Mouse (Mus musculus): ENCODE measurements around the gene Olfr1413. TPM values are rescaled to one million over a fixed set of nuclear protein-coding genes. Genes with fewer than 3 reads are reported as not detected.
A peak's percentile ranks its signal among the peaks of the same experiment; 100 is the strongest.

Gene Olfr1413
- polyA plus RNA-seq (2015; fragmentation: Nextera tagmentation; extraction: Ambion mirVana), result not detected in 2 replicates

- WGBS, result 87% methylated on average over 3 of the region's 3 CpGs
These were observed at the start of gene Olfr1413 for GRCm38 (mm10) chr1:92571022-92571421. Olfr1413 (plus strand) TSS chr1:92571322.

GRCm38 (mm10) chr1:92521376-92521775 is 49.7 kb upstream of the Olfr1413 start:
- no peaks in the 10 kb centered on the region for H3K4me1 ChIP-seq (ENCODE audit: control insufficient read depth, insufficient read depth, low read length)

More at GRCm38 (mm10) chr1:92571022-92571421, at the start of gene Olfr1413:
- H3K27ac ChIP-seq (ENCODE audit: low read length), result no peak within 1 kb of the TSS
- H3K4me1 ChIP-seq (ENCODE audit: control insufficient read depth, insufficient read depth, low read length), result no peaks in the 10 kb centered on the region
- no peaks in the 10 kb centered on the region for H3K9me3 ChIP-seq (ENCODE audit: control insufficient read depth, low read length)
- H3K4me2 ChIP-seq (ENCODE audit: low read depth, low read length), result no peak within 1 kb of the TSS
- no peaks in the 10 kb centered on the region for H3K36me3 ChIP-seq (ENCODE audit: control insufficient read depth, insufficient read depth, low read length)
- H3K9ac ChIP-seq (ENCODE audit: low read depth, low read length), result no peak within 1 kb of the TSS
- no peak within 1 kb of the TSS for H3K4me3 ChIP-seq (ENCODE audit: low read length)
- ATAC-seq, result no peak
- no peaks in the 10 kb centered on the region for H3K27me3 ChIP-seq (replicated peaks; ENCODE audit: control insufficient read depth, insufficient read depth, low read length)

GRCm38 (mm10) chr1:92523764-92524163 is 47.4 kb upstream of the Olfr1413 start:
- Histone ChIP-seq H3K27me3 (replicated peaks; ENCODE audit: control insufficient read depth, insufficient read depth, low read length) (no peaks in the 10 kb centered on the region), H3K9ac (ENCODE audit: low read depth, low read length) (no peak overlapping the region), H3K4me2 (ENCODE audit: low read depth, low read length) (no peak overlapping the region), H3K27ac (ENCODE audit: low read length) (no peak overlapping the region), H3K9me3 (ENCODE audit: control insufficient read depth, low read length) (no peaks in the 10 kb centered on the region), H3K36me3 (ENCODE audit: control insufficient read depth, insufficient read depth, low read length) (no peaks in the 10 kb centered on the region), H3K4me1 (ENCODE audit: control insufficient read depth, insufficient read depth, low read length) (no peaks in the 10 kb centered on the region), H3K4me3 (ENCODE audit: low read length) (no peak overlapping the region)
- 83% methylated on average over 3 of the region's 3 CpGs for WGBS
- ATAC-seq, result no peak

More at GRCm38 (mm10) chr1:92521376-92521775, 49.7 kb upstream of the Olfr1413 start:
- no peaks in the 10 kb centered on the region for H3K9me3 ChIP-seq (ENCODE audit: control insufficient read depth, low read length)
- no peak overlapping the region for H3K4me3 ChIP-seq (ENCODE audit: low read length)
- H3K27me3 ChIP-seq (replicated peaks; ENCODE audit: control insufficient read depth, insufficient read depth, low read length), result no peaks in the 10 kb centered on the region
- ATAC-seq, result no peak
- no peak overlapping the region for H3K4me2 ChIP-seq (ENCODE audit: low read depth, low read length)
- H3K36me3 ChIP-seq (ENCODE audit: control insufficient read depth, insufficient read depth, low read length), result no peaks in the 10 kb centered on the region
- no peak overlapping the region for H3K27ac ChIP-seq (ENCODE audit: low read length)
- WGBS, result 22% methylated on average over 10 of the region's 10 CpGs
- no peak overlapping the region for H3K9ac ChIP-seq (ENCODE audit: low read depth, low read length)

- Histone ChIP-seq H3K36me3 (ENCODE audit: control insufficient read depth, insufficient read depth, low read length) (no peaks in the 10 kb centered on the region), H3K9me3 (ENCODE audit: control insufficient read depth, low read length) (no peaks in the 10 kb centered on the region), H3K27ac (ENCODE audit: low read length) (no peak overlapping the region), H3K4me1 (ENCODE audit: control insufficient read depth, insufficient read depth, low read length) (no peaks in the 10 kb centered on the region), H3K27me3 (replicated peaks; ENCODE audit: control insufficient read depth, insufficient read depth, low read length) (no peaks in the 10 kb centered on the region), H3K4me3 (ENCODE audit: low read length) (no peak overlapping the region), H3K9ac (ENCODE audit: low read depth, low read length) (no peak overlapping the region), H3K4me2 (ENCODE audit: low read depth, low read length) (no peak overlapping the region)
- WGBS, result 41% methylated on average over 5 of the region's 5 CpGs
- no peak for ATAC-seq
These were observed 34.1 kb upstream of the Olfr1413 start for GRCm38 (mm10) chr1:92536972-92537371.

- WGBS, result 46% methylated on average over 2 of the region's 2 CpGs
- H3K27me3 ChIP-seq (replicated peaks; ENCODE audit: control insufficient read depth, insufficient read depth, low read length), result no peaks in the 10 kb centered on the region
- no peaks in the 10 kb centered on the region for H3K4me1 ChIP-seq (ENCODE audit: control insufficient read depth, insufficient read depth, low read length)
- H3K9ac ChIP-seq (ENCODE audit: low read depth, low read length), result no peak overlapping the region
- H3K36me3 ChIP-seq (ENCODE audit: control insufficient read depth, insufficient read depth, low read length), result no peaks in the 10 kb centered on the region
- H3K9me3 ChIP-seq (ENCODE audit: control insufficient read depth, low read length), result no peaks in the 10 kb centered on the region
- ATAC-seq, result no peak
- no peak overlapping the region for H3K4me3 ChIP-seq (ENCODE audit: low read length)
- H3K27ac ChIP-seq (ENCODE audit: low read length), result no peak overlapping the region
- no peak overlapping the region for H3K4me2 ChIP-seq (ENCODE audit: low read depth, low read length)
These were observed 32.1 kb upstream of the Olfr1413 start for GRCm38 (mm10) chr1:92539071-92539470.

GRCm38 (mm10) chr1:92545929-92546328 is 25.2 kb upstream of the Olfr1413 start:
- WGBS, result 80% methylated on average over 2 of the region's 2 CpGs
- Histone ChIP-seq H3K9me3 (ENCODE audit: control insufficient read depth, low read length) (no peaks in the 10 kb centered on the region), H3K27ac (ENCODE audit: low read length) (no peak overlapping the region), H3K27me3 (replicated peaks; ENCODE audit: control insufficient read depth, insufficient read depth, low read length) (no peaks in the 10 kb centered on the region), H3K36me3 (ENCODE audit: control insufficient read depth, insufficient read depth, low read length) (no peaks in the 10 kb centered on the region), H3K4me2 (ENCODE audit: low read depth, low read length) (no peak overlapping the region), H3K9ac (ENCODE audit: low read depth, low read length) (no peak overlapping the region), H3K4me1 (ENCODE audit: control insufficient read depth, insufficient read depth, low read length) (no peaks in the 10 kb centered on the region), H3K4me3 (ENCODE audit: low read length) (no peak overlapping the region)
- ATAC-seq, result no peak

- H3K9ac ChIP-seq (ENCODE audit: low read depth, low read length), result no peak within 1 kb of the TSS
These were observed 14.4 kb downstream of the Olfr1413 start, which contains the start of gene Olfr1412 for GRCm38 (mm10) chr1:92585479-92585878. Olfr1412 (plus strand) TSS chr1:92585779.

GRCm38 (mm10) chr1:92594111-92594510 is 23.0 kb downstream of the Olfr1413 start, which contains the start of gene Olfr1411:
Olfr1411 (plus strand) TSS chr1:92594411.
- no peak within 1 kb of the TSS for H3K27ac ChIP-seq (ENCODE audit: low read length)
- no peak for ATAC-seq
- H3K4me2 ChIP-seq (ENCODE audit: low read depth, low read length), result no peak within 1 kb of the TSS
- H3K4me1 ChIP-seq (ENCODE audit: control insufficient read depth, insufficient read depth, low read length), result no peaks in the 10 kb centered on the region
- H3K36me3 ChIP-seq (ENCODE audit: control insufficient read depth, insufficient read depth, low read length), result no peaks in the 10 kb centered on the region
- no peak within 1 kb of the TSS for H3K9ac ChIP-seq (ENCODE audit: low read depth, low read length)
- H3K27me3 ChIP-seq (replicated peaks; ENCODE audit: control insufficient read depth, insufficient read depth, low read length), result no peaks in the 10 kb centered on the region
- H3K9me3 ChIP-seq (ENCODE audit: control insufficient read depth, low read length), result no peaks in the 10 kb centered on the region
- no peak within 1 kb of the TSS for H3K4me3 ChIP-seq (ENCODE audit: low read length)

More at GRCm38 (mm10) chr1:92585479-92585878, 14.4 kb downstream of the Olfr1413 start, which contains the start of gene Olfr1412:
- Histone ChIP-seq H3K27ac (ENCODE audit: low read length) (no peak within 1 kb of the TSS), H3K4me1 (ENCODE audit: control insufficient read depth, insufficient read depth, low read length) (no peaks in the 10 kb centered on the region), H3K9me3 (ENCODE audit: control insufficient read depth, low read length) (no peaks in the 10 kb centered on the region), H3K36me3 (ENCODE audit: control insufficient read depth, insufficient read depth, low read length) (no peaks in the 10 kb centered on the region), H3K4me3 (ENCODE audit: low read length) (no peak within 1 kb of the TSS), H3K27me3 (replicated peaks; ENCODE audit: control insufficient read depth, insufficient read depth, low read length) (no peaks in the 10 kb centered on the region), H3K4me2 (ENCODE audit: low read depth, low read length) (no peak within 1 kb of the TSS)
- no peak for ATAC-seq
- 88% methylated on average over 2 of the region's 2 CpGs for WGBS

GRCm38 (mm10) chr1:92596019-92596418 is 24.9 kb downstream of the Olfr1413 start:
- no peaks in the 10 kb centered on the region for H3K36me3 ChIP-seq (ENCODE audit: control insufficient read depth, insufficient read depth, low read length)
- no peaks in the 10 kb centered on the region for H3K27me3 ChIP-seq (replicated peaks; ENCODE audit: control insufficient read depth, insufficient read depth, low read length)
- peak; percentile 65; the same call in 1 of the 2 replicates for ATAC-seq
- WGBS, result 65% methylated on average over 3 of the region's 3 CpGs
- no peak overlapping the region for H3K4me2 ChIP-seq (ENCODE audit: low read depth, low read length)
- H3K4me3 ChIP-seq (ENCODE audit: low read length), result no peak overlapping the region
- H3K4me1 ChIP-seq (ENCODE audit: control insufficient read depth, insufficient read depth, low read length), result no peaks in the 10 kb centered on the region
- no peak overlapping the region for H3K9ac ChIP-seq (ENCODE audit: low read depth, low read length)
- no peak overlapping the region for H3K27ac ChIP-seq (ENCODE audit: low read length)
- no peaks in the 10 kb centered on the region for H3K9me3 ChIP-seq (ENCODE audit: control insufficient read depth, low read length)

- no peak within 1 kb of the TSS for H3K9ac ChIP-seq (ENCODE audit: low read depth, low read length)
These were observed 34.4 kb downstream of the Olfr1413 start, which contains the start of gene Olfr1410 for GRCm38 (mm10) chr1:92605482-92605881. Olfr1410 (plus strand) TSS chr1:92605782.

More at GRCm38 (mm10) chr1:92605482-92605881, 34.4 kb downstream of the Olfr1413 start, which contains the start of gene Olfr1410:
- H3K4me1 ChIP-seq (ENCODE audit: control insufficient read depth, insufficient read depth, low read length), result no peaks in the 10 kb centered on the region
- WGBS, result 86% methylated on average over 1 of the region's 1 CpGs
- H3K9me3 ChIP-seq (ENCODE audit: control insufficient read depth, low read length), result no peaks in the 10 kb centered on the region
- no peak within 1 kb of the TSS for H3K4me3 ChIP-seq (ENCODE audit: low read length)
- no peak within 1 kb of the TSS for H3K4me2 ChIP-seq (ENCODE audit: low read depth, low read length)
- no peaks in the 10 kb centered on the region for H3K36me3 ChIP-seq (ENCODE audit: control insufficient read depth, insufficient read depth, low read length)
- H3K27me3 ChIP-seq (replicated peaks; ENCODE audit: control insufficient read depth, insufficient read depth, low read length), result no peaks in the 10 kb centered on the region; the same call in 1 of the 2 replicates
- ATAC-seq, result no peak
- no peak within 1 kb of the TSS for H3K27ac ChIP-seq (ENCODE audit: low read length)

Data from intestine, embryonic 16.5 days (tissue).